Mouse (Mus musculus) T-helper 1 cell (primary cell): ENCODE measurements around the gene Glp1r.

ENCODE experiments used
- in situ Hi-C: fragments of 300-600 bp; cut with MboI, MseI; formaldehyde crosslinking; loops from one replicate; pipeline ENCODE4 v1.15.1; 2025; ENCODE audit warnings: high pct_unique_total_duplicates

Glp1r gene

GRCm38 (mm10) chr17:30901627-30902026 is at the start of gene Glp1r:
Glp1r (plus strand) TSS chr17:30901817.
- in situ Hi-C loops: loop anchor here (10.0 kb wide), 1 partner anchor 1223 kb away; no protein-coding TSS in a partner anchor

DNA sequence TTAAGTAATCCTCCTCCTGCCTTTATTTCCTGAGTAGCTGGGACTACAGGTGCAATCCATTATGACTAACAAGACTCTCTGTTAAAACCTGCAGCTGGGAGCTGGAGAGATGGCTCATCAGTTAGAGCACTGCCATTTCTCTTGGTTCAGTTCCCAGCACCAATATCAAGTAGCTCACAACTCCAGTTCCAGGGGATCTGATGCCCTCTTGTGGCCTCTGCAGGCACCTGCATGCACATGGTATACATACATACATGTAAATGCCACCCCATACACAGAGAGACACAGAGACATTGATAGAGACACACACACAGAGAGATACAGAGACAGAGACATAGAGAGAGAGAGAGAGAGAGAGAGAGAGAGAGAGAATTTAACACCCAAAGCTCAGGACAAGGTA is 49.3 kb upstream of the Glp1r start:
- in situ Hi-C loops: no loop called here

GRCm38 (mm10) chr17:30857347-30857746 is 44.3 kb upstream of the Glp1r start:
- in situ Hi-C loops: no loop called here

GRCm38 (mm10) chr17:30858586-30859259 is 42.9 kb upstream of the Glp1r start:
- in situ Hi-C loops: no loop called here

DNA sequence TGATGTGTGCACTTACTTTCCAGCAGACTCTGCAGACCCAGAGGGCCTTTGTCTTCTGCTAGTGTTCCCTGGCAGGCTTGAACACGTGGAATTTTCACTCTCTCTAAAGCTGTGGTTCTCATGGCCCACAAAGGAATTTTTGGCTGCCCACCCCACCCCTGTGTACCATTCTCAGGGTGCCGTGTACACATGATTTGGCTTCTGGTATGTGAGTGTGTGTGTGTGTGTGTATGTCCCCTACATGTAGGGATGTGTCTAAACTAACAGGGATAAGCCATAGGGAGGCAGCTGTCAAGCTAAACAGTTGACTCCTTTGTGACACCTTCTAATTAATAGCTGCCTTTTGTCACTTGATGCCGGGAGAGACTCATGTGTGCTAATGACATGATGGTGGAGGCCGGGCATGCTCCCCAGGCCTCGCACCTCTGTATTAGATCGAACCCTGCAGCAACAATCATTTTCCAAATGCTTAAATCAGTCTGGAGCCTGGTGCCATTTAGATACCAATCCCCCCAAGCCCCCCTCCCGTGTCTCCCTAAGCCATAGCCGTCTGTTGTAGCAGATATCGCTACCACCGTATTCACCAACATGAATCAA is 41.5 kb upstream of the Glp1r start:
- in situ Hi-C loops: no loop called here

- in situ Hi-C loops: no loop called here
Observed at GRCm38 (mm10) chr17:30860606-30861005, 41.0 kb upstream of the Glp1r start.

- in situ Hi-C loops: no loop called here
Observed at GRCm38 (mm10) chr17:30866281-30866680, 35.3 kb upstream of the Glp1r start.

- in situ Hi-C loops: no loop called here
Observed at GRCm38 (mm10) chr17:30866966-30867365, 34.7 kb upstream of the Glp1r start.

DNA sequence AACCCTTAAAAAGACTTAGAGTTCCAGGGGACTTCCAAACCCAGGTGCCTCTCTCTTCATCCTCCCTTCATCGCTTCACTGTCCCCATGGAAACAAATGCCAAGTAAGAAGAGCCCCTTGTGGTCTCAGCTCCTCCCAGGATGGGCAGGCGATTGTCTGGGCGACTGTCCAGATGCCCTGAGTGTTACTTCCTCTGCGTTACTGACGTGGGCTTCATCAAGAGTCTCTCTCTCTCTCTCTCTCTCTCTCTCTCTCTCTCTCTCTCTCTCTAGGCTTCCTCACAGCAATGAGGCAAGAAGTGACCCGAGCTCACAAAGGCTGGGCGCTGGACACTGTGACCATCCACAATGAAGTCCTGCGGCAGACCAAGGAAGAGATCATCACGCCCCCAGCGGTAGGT is 30.6 kb upstream of the Glp1r start:
- in situ Hi-C loops: no loop called here

DNA sequence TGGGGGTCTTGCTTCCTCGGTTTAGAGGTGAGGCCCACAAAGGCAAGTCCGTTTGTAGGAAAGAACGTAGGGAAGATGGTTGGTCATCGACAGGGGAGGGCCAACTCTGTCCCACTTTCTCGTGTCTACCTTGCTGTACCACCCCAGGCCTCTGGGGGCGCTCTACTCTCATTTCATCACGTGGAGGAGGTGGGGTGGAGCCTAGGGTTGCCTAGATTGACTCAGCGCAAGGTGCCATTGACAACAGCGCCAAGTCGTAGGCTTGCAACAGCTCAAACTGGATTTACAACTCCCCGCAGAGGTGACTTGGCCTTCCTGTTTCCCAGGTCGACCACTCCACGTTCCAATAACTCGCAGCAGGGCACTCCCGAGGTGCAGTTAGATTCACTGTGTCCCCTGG is 27.3 kb upstream of the Glp1r start:
- in situ Hi-C loops: no loop called here

- in situ Hi-C loops: no loop called here
Observed at GRCm38 (mm10) chr17:30877456-30877855, 24.2 kb upstream of the Glp1r start.

DNA sequence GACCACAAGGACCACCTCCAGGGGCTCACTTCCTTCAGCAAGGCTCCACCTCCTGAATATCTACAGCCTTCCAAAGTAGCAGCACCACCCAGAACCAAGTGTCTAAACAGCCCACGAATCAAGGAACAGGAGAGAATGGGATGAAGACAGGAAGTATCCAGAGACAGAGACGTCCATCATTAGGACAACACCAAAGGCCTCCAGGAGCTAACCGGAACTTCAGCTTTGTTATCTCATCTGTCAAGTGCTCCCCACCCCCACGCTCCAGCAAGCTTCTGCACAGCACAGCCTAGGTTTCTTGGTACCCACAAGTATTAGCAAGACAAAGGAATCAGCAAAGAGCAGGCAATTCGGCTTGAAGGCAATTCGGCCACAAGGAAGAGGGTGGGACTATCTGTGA is 23.0 kb upstream of the Glp1r start:
- in situ Hi-C loops: no loop called here

DNA sequence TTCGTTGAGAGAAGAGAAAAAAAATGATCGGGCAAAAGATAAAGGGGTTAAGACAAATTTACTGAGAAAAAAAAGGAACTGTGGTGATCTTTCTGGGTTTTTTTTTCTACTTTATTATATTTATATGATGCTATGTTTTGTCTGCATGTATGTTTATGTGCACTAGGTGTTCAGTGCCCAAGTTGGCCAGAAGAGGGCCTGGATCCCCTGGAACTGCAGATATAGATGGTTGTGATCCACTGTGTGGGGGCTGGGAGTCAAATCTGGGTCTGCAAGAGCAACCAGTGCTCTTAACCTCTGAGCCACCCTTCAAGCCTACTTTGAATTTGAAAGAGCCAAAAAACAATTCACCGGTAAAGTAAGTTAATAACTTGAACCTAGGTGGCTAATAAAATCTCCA is 21.2 kb upstream of the Glp1r start:
- in situ Hi-C loops: loop anchor here (10.0 kb wide), 1 partner anchor 514 kb away; no protein-coding TSS in a partner anchor

DNA sequence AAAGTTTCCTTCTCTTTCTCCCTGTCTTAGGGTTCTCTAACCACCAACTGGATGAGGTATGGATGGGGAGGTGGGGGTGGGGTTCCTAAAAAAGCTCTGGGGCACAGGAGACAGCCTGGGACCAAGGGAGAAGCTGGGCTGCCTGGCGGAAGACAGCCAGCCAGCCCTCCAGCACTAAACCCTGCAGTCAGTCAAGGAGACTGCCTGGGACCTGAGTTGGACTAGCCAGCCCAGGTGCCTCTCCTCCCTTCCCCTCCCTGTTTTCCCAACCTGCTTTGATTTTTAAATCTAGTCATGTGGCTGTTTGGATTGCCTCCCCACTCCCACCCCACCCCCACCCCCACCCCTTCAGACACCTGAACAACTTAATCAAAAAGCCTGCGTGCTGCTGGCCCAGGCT is 20.6 kb upstream of the Glp1r start:
- in situ Hi-C loops: loop anchor here (10.0 kb wide), 1 partner anchor 514 kb away; no protein-coding TSS in a partner anchor

- in situ Hi-C loops: loop anchor here (10.0 kb wide), 1 partner anchor 513 kb away; no protein-coding TSS in a partner anchor
Observed at GRCm38 (mm10) chr17:30882206-30882605, 19.4 kb upstream of the Glp1r start.

DNA sequence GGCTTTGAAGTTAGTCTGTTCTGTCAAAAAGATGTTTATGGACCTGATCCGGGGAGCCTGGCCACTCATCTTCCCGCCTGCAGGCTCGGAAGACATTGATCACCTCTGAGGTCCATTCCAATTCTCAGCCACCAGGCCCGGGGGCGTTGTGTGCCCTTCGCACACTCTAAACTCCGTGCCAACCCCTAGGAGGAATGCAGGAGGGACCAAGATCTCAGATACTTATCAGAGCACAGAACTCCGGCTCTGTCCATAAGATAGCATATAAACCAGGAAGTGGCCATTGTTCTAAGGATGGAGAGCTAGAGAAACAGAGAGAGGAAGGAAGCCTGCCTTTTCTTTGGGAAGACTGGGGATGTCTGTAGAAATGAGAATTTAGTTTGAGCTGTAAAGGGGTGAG is 18.1 kb upstream of the Glp1r start:
- in situ Hi-C loops: loop anchor here (10.0 kb wide), 1 partner anchor 511 kb away; no protein-coding TSS in a partner anchor

DNA sequence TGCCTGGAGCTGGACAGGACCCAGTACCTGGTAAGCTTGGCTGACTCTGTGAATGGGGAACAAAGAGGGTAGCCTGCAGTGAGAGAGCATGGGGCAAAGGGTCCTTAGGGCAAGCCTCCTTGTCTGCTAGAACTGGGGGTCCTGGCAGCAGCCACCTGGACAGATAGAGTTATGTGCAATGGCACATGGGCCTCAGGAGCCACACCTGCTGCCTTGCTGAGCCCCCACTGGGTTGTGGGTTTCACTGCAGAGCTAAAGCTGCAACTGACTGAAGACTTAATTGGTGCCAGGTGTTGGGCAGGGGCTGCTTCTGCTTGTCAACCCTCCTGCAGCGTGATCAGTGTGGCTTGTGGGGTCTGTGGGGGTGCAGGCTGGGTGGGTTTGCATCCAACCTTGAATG is 9.5 kb upstream of the Glp1r start:
- in situ Hi-C loops: no loop called here

- in situ Hi-C loops: no loop called here
Observed at GRCm38 (mm10) chr17:30892730-30893129, 8.9 kb upstream of the Glp1r start.

- in situ Hi-C loops: no loop called here
Observed at GRCm38 (mm10) chr17:30897075-30897474, 4.5 kb upstream of the Glp1r start.

GRCm38 (mm10) chr17:30904096-30904495 is 2.5 kb downstream of the Glp1r start:
- in situ Hi-C loops: loop anchor here (10.0 kb wide), 1 partner anchor 1221 kb away; no protein-coding TSS in a partner anchor

DNA sequence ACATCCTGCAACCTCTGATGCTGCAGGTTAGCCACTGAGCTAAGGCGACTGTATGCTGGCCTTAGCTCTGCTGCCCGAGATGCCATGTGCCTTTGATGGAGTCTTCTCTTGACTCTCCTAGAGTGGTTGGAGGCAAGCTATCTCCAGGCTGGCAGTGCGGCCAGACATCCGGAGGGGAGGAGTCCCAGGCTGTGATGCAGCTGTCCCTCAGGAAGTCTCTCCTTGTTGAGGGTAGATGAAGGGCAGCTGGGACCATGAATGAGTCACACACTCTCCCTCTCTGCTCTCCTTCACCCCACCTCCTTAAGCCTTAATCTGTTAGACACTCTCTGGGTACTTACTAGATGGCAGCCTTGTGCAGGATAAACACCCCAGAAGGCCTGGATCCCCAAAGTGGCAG is 6.0 kb downstream of the Glp1r start:
- in situ Hi-C loops: loop anchor here (10.0 kb wide), 1 partner anchor 1217 kb away; no protein-coding TSS in a partner anchor

DNA sequence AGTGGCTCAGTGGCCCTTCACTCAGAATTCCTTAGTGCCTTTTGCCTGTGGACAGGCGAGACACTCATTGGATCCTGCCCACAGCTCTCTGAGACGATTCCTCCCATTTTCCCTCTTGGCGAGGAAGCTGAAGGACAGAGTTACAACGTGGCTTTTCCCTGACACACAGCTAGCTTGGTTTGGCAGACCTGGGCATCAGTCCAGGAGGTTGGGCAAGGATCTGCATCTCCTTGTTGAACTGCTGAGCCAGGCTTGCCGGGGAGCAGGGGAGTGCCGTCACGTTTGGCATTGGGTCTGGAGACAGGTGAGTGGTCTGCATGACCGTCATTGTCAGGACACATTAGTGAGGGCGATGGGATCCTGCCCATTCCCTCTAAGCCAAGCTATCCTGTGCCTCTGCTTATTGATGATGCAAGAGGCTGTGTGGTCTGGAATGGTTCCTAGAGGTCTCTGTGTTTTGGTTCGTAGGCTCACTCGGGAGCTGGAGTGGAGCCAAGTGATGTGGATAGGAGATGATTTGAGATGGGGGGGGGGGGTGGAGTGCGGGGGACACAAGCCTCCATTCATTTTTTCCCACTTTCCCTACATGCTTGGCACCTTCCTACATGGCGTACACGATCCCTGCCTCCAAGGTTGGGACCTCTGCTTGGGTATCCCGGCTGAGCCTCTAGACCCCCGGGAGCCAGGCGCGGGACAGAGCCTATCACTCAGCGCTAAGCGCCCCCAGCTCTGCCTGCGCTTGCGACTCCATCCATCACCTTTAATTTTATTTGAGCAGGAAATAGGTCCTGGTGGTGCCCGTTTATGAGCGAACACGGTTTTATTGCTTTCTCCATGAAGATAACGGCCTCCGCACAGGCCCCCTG is 9.5 kb downstream of the Glp1r start:
- in situ Hi-C loops: no loop called here
